Mouse (Mus musculus): ENCODE measurements at regions not wholly inside any gene's neighbourhood (a gene's known extent, or its start where the extent isn't known, plus 50 kb on each side); places are given as distances from the start of the nearest gene placed in this dataset.

DNA sequence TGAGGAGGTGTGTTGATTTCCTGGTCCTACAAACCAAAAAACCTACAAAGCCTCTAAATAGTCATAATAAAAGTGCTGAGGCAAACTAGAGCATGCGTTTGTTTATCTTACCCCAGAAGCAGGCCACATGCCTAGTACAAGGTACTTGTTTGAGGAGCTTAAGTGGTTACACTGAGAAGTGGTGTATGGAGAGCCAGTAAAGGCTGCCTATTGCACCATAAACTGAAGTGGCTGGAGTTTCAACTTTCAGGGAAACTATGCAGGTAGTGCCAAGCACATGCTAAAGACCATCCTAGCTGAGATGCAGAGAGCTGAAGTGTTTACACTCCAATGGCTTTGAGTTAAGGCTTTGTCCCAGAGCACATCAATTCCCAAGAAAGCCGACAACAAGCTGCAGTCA, 86.5 kb upstream of the Fut8 start:
- 91% methylated on average over 2 of the region's 2 CpGs for WGBS
- no peak overlapping the region for H3K4me2 ChIP-seq (ENCODE audit: low read length)
- H3K9ac ChIP-seq (ENCODE audit: low read depth, low read length) = no peak overlapping the region
- H3K27me3 ChIP-seq (ENCODE audit: control insufficient read depth, insufficient read depth, low read depth, low read length) = no peaks in the 10 kb centered on the region
- H3K4me3 ChIP-seq (ENCODE audit: low read depth, low read length) = no peak overlapping the region
- no peaks in the 10 kb centered on the region for H3K4me1 ChIP-seq (ENCODE audit: control insufficient read depth, insufficient read depth, low read length)
- H3K27ac ChIP-seq (ENCODE audit: low read length) = no peak overlapping the region
- no peak for ATAC-seq
- H3K36me3 ChIP-seq (ENCODE audit: control insufficient read depth, insufficient read depth, low read length) = no peaks in the 10 kb centered on the region
- H3K9me3 ChIP-seq (replicated peaks; ENCODE audit: control insufficient read depth, low read length, poor library complexity, severe bottlenecking) = no peaks in the 10 kb centered on the region

DNA sequence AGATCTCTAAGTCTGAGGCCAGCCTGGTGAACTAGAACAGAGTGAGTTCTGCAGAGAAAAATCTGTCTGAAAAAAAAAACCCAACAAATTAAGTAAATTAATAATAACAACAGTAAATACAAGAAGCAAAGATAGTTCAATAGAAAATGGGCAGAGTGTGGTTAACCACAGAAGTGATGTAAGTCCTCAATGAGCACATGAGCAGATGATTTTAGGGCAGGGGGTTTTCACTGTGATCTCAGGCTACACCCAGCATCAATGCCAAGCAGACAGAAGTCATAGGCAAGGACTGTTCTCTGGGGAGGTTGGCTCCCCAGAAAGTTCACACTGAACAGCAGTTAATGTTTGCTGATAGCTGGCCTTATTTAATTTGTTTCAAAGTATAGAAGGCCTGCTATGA, 88.1 kb upstream of the Fut8 start:
- Histone ChIP-seq H3K27me3 (ENCODE audit: control insufficient read depth, insufficient read depth, low read depth, low read length) (no peaks in the 10 kb centered on the region), H3K9ac (ENCODE audit: low read depth, low read length) (no peak overlapping the region), H3K4me2 (ENCODE audit: low read length) (no peak overlapping the region), H3K36me3 (ENCODE audit: control insufficient read depth, insufficient read depth, low read length) (no peaks in the 10 kb centered on the region), H3K4me3 (ENCODE audit: low read depth, low read length) (no peak overlapping the region), H3K4me1 (ENCODE audit: control insufficient read depth, insufficient read depth, low read length) (no peaks in the 10 kb centered on the region), H3K9me3 (replicated peaks; ENCODE audit: control insufficient read depth, low read length, poor library complexity, severe bottlenecking) (no peaks in the 10 kb centered on the region), H3K27ac (ENCODE audit: low read length) (no peak overlapping the region)
- no peak for ATAC-seq

DNA sequence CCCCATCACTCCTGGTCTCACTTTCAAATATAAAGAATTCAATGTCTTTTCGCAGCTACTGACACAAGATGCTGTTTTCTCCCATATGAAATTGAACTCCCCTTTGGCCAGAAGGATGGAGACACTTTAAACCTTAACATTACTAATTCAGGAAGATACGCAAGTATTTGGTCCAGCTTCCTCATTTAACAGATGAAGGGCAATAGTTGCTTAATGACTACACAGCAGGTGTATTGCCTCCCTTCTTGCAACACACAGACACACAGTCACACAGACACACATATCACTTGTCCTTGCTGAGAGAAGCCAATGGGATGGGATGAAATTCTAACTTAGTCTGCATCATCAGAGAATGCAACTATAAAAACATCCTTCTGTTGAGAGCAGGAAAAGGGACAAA, 89.8 kb upstream of the Fut8 start:
- H3K4me3 ChIP-seq (ENCODE audit: low read depth, low read length) = no peak overlapping the region
- 92% methylated on average over 2 of the region's 2 CpGs for WGBS
- H3K27me3 ChIP-seq (ENCODE audit: control insufficient read depth, insufficient read depth, low read depth, low read length) = no peaks in the 10 kb centered on the region
- H3K9me3 ChIP-seq (replicated peaks; ENCODE audit: control insufficient read depth, low read length, poor library complexity, severe bottlenecking) = no peaks in the 10 kb centered on the region
- H3K27ac ChIP-seq (ENCODE audit: low read length) = no peak overlapping the region
- H3K9ac ChIP-seq (ENCODE audit: low read depth, low read length) = no peak overlapping the region
- H3K4me1 ChIP-seq (ENCODE audit: control insufficient read depth, insufficient read depth, low read length) = no peaks in the 10 kb centered on the region
- H3K4me2 ChIP-seq (ENCODE audit: low read length) = no peak overlapping the region
- ATAC-seq = no peak
- H3K36me3 ChIP-seq (ENCODE audit: control insufficient read depth, insufficient read depth, low read length) = no peaks in the 10 kb centered on the region

DNA sequence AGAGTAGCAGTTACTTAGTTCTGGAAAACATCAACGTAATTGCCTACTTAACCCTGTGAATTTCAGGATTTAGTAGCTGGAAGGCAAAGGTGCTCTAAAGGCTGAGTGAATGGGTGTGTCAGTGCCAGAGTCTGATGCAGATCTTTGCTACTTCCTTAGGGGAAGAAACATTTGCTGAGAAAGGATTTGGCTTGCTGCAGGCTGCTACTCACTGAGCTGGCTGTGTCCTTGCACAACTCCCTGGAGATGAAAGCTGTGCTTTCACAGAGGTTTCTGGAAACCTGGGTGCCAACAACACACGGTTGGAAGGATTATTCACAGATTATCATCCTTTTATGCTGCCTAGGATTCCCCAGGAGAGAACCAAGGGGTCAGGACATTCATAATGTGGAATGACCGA, 94.0 kb upstream of the Fut8 start:
- Histone ChIP-seq H3K27ac (ENCODE audit: low read length) (no peak overlapping the region), H3K36me3 (ENCODE audit: control insufficient read depth, insufficient read depth, low read length) (no peaks in the 10 kb centered on the region), H3K4me2 (ENCODE audit: low read length) (no peak overlapping the region), H3K4me3 (ENCODE audit: low read depth, low read length) (no peak overlapping the region), H3K27me3 (ENCODE audit: control insufficient read depth, insufficient read depth, low read depth, low read length) (no peaks in the 10 kb centered on the region), H3K9me3 (replicated peaks; ENCODE audit: control insufficient read depth, low read length, poor library complexity, severe bottlenecking) (no peaks in the 10 kb centered on the region), H3K9ac (ENCODE audit: low read depth, low read length) (no peak overlapping the region), H3K4me1 (ENCODE audit: control insufficient read depth, insufficient read depth, low read length) (no peaks in the 10 kb centered on the region)
- ATAC-seq = no peak
- WGBS = 49% methylated on average over 3 of the region's 3 CpGs

DNA sequence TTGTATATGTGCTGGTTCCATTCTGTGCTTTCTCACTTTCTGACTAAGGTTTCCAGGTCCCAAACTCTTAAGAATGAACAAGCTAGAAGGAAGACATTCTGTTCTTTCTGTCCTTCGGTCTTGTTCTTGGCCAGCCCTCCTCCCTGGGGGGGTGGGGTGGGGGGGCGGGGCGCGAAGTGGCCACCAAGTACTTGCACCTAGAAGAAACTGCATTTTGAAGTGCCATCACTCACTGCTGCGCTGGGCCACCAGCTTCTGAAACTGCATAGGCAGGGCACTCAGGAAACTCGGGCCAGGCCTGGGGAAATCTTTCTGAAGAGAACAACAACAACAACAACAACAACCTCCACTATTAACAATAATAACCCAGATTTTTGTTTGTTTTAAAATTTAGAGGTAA, 94.4 kb upstream of the Fut8 start:
- H3K27ac ChIP-seq (ENCODE audit: low read length) = no peak overlapping the region
- H3K36me3 ChIP-seq (ENCODE audit: control insufficient read depth, insufficient read depth, low read length) = no peaks in the 10 kb centered on the region
- no peak overlapping the region for H3K4me3 ChIP-seq (ENCODE audit: low read depth, low read length)
- no peak overlapping the region for H3K9ac ChIP-seq (ENCODE audit: low read depth, low read length)
- H3K4me1 ChIP-seq (ENCODE audit: control insufficient read depth, insufficient read depth, low read length) = no peaks in the 10 kb centered on the region
- 77% methylated on average over 6 of the region's 6 CpGs for WGBS
- no peaks in the 10 kb centered on the region for H3K9me3 ChIP-seq (replicated peaks; ENCODE audit: control insufficient read depth, low read length, poor library complexity, severe bottlenecking)
- no peak for ATAC-seq
- H3K27me3 ChIP-seq (ENCODE audit: control insufficient read depth, insufficient read depth, low read depth, low read length) = no peaks in the 10 kb centered on the region
- no peak overlapping the region for H3K4me2 ChIP-seq (ENCODE audit: low read length)

DNA sequence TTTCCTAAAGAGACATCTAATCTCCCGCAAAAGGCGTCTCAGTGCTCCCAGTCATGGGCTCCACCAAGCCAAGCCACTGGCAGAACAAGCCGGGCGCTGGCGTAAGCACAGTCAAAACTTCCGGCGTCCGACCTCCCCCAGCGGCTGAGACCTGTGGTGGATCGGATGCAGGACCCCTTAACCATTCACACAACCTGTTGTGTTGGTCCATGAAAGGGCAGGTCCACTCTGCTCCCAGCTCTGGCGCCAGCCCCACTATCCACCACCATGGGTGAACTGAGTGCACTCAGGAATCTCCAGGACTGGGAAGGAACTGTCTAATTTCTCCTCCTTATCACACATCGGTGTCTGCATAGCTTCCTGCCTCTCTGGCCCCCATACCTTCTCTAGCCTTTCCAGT, 94.8 kb upstream of the Fut8 start:
- H3K4me2 ChIP-seq (ENCODE audit: low read length) = no peak overlapping the region
- H3K9me3 ChIP-seq (replicated peaks; ENCODE audit: control insufficient read depth, low read length, poor library complexity, severe bottlenecking) = no peaks in the 10 kb centered on the region
- no peak overlapping the region for H3K4me3 ChIP-seq (ENCODE audit: low read depth, low read length)
- H3K27ac ChIP-seq (ENCODE audit: low read length) = no peak overlapping the region
- no peaks in the 10 kb centered on the region for H3K4me1 ChIP-seq (ENCODE audit: control insufficient read depth, insufficient read depth, low read length)
- H3K36me3 ChIP-seq (ENCODE audit: control insufficient read depth, insufficient read depth, low read length) = no peaks in the 10 kb centered on the region
- H3K27me3 ChIP-seq (ENCODE audit: control insufficient read depth, insufficient read depth, low read depth, low read length) = no peaks in the 10 kb centered on the region
- WGBS = 94% methylated on average over 12 of the region's 12 CpGs
- ATAC-seq = no peak
- H3K9ac ChIP-seq (ENCODE audit: low read depth, low read length) = no peak overlapping the region

DNA sequence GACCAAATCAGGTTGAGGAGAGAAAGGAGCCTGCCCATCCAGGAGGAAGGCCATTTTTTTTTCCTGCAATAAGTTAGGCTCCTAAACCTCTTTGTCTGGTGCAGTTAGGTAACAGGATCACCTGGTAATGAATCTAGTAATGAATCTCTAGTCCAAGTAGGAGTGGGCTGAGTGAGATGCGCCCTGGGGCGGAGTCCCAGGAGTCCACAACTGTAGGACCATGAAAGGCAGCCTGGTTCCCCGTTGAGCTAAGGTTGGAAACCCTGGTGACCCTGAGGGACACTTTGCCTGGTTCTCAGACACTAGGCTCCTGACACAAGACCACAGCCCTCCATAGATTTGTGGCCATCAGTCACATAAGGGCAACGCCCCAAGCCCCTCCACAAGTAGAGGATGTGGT, 95.7 kb upstream of the Fut8 start:
- H3K36me3 ChIP-seq (ENCODE audit: control insufficient read depth, insufficient read depth, low read length) = no peaks in the 10 kb centered on the region
- H3K4me3 ChIP-seq (ENCODE audit: low read depth, low read length) = no peak overlapping the region
- no peak for ATAC-seq
- no peak overlapping the region for H3K27ac ChIP-seq (ENCODE audit: low read length)
- 93% methylated on average over 4 of the region's 4 CpGs for WGBS
- no peaks in the 10 kb centered on the region for H3K4me1 ChIP-seq (ENCODE audit: control insufficient read depth, insufficient read depth, low read length)
- H3K9ac ChIP-seq (ENCODE audit: low read depth, low read length) = no peak overlapping the region
- H3K27me3 ChIP-seq (ENCODE audit: control insufficient read depth, insufficient read depth, low read depth, low read length) = no peaks in the 10 kb centered on the region
- H3K4me2 ChIP-seq (ENCODE audit: low read length) = no peak overlapping the region
- no peaks in the 10 kb centered on the region for H3K9me3 ChIP-seq (replicated peaks; ENCODE audit: control insufficient read depth, low read length, poor library complexity, severe bottlenecking)

DNA sequence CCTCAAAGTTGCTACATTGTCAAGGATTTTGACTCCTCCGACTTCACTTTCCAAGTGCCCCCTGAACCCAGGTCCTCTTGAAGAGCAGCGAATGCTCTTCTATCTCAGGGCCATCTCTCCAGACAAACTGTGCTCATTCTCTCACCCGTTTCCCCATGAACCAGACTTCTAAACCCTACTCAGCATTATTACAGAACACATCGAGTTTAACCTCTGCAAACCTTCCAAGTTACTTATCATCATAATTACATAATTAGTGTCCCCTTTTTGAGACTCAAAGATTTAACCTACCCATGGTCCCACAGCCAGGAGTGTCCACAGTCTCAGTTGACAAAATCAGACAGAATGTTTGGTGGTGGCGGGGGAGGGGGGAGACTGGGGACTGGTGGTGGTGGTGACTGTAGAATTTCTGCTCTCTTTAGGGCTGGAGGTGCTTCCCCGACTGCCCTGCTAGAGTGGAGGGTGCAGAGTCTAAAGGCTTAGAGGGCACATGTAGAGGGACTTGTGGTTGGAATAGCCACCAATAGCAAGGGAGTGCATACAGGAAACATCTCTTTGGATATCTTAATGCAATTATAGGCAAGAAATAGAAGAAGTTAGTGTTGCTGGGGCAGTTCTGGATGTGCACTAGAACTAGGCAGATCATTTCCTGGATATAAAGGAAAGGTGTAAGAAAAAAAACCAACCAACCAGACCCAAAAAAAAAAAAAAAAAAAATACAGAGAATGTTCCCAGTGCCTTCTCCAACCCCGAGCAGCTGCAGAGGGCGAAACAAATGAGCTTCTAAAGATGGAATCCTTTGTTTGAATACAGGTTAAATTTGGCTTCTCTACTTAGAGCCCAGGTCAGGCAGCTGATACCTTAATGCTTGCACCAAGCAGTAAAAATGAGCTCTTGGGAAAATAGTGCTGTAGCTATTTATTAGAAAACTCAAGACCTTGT, 96.4 kb upstream of the Fut8 start:
- 85% methylated on average over 8 of the region's 8 CpGs for WGBS
- H3K27ac ChIP-seq (ENCODE audit: low read length) = no peak overlapping the region
- H3K9ac ChIP-seq (ENCODE audit: low read depth, low read length) = no peak overlapping the region
- ATAC-seq = no peak
- H3K36me3 ChIP-seq (ENCODE audit: control insufficient read depth, insufficient read depth, low read length) = no peaks in the 10 kb centered on the region
- no peaks in the 10 kb centered on the region for H3K9me3 ChIP-seq (replicated peaks; ENCODE audit: control insufficient read depth, low read length, poor library complexity, severe bottlenecking)
- no peak overlapping the region for H3K4me3 ChIP-seq (ENCODE audit: low read depth, low read length)
- no peaks in the 10 kb centered on the region for H3K27me3 ChIP-seq (ENCODE audit: control insufficient read depth, insufficient read depth, low read depth, low read length)
- H3K4me1 ChIP-seq (ENCODE audit: control insufficient read depth, insufficient read depth, low read length) = no peaks in the 10 kb centered on the region
- no peak overlapping the region for H3K4me2 ChIP-seq (ENCODE audit: low read length)

DNA sequence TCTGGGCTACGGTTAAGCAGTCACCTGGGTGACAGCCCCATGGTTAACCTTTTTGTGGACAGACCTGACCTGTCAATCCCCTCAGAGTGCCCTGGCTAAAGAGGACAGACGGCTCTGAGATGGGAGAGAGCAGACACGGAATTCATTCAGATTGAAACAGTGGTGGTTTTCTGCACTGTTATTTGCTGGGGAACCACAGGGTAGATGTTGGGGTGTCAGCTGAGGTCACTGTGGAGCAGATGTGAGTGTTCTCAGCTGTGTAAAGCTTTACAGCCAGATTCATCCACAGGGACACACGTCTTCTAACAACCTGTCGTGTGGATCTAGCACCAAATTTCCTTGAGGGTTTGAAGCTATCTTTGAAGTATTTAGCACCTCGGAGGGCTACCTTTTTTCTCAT, 97.3 kb upstream of the Fut8 start:
- H3K27me3 ChIP-seq (ENCODE audit: control insufficient read depth, insufficient read depth, low read depth, low read length) = no peaks in the 10 kb centered on the region
- no peaks in the 10 kb centered on the region for H3K9me3 ChIP-seq (replicated peaks; ENCODE audit: control insufficient read depth, low read length, poor library complexity, severe bottlenecking)
- H3K36me3 ChIP-seq (ENCODE audit: control insufficient read depth, insufficient read depth, low read length) = no peaks in the 10 kb centered on the region
- no peak overlapping the region for H3K4me2 ChIP-seq (ENCODE audit: low read length)
- ATAC-seq = no peak
- WGBS = 68% methylated on average over 6 of the region's 6 CpGs
- no peak overlapping the region for H3K9ac ChIP-seq (ENCODE audit: low read depth, low read length)
- H3K4me1 ChIP-seq (ENCODE audit: control insufficient read depth, insufficient read depth, low read length) = no peaks in the 10 kb centered on the region
- H3K4me3 ChIP-seq (ENCODE audit: low read depth, low read length) = no peak overlapping the region
- no peak overlapping the region for H3K27ac ChIP-seq (ENCODE audit: low read length)
